Mouse (Mus musculus) heart, postnatal 0 days (tissue): ENCODE measurements around the gene Slc5a10. TPM values are rescaled to one million over a fixed set of nuclear protein-coding genes. Genes with fewer than 3 reads are reported as not detected.

Experiments used
- ATAC-seq: fragments of 200-750 bp; cut with Nextera tagmentation; 2 replicates; pipeline ENCODE4 v1.8.0; 2017; ENCODE audit warnings: low read depth, moderate number of reproducible peaks, moderate library complexity; ENCODE audit not compliant: insufficient read depth
- DNase-seq: peaks from one replicate; pipeline ENCODE4 v3.0.0-alpha.2; 2016; ENCODE audit warnings: low spot score
- H3K27ac ChIP-seq: fragments of 300-500 bp; sonication (generic); 2 replicates; pipeline ENCODE4 v1.5.1; 2014; ENCODE audit warnings: low read depth, mild to moderate bottlenecking
- H3K27me3 ChIP-seq: fragments of 300-500 bp; sonication (generic); 2 replicates; pipeline ENCODE4 v1.6.1; 2014; ENCODE audit warnings: low read length, mixed read lengths; ENCODE audit not compliant: control insufficient read depth, insufficient read depth
- H3K36me3 ChIP-seq: fragments of 300-500 bp; sonication (generic); replicated peaks from 2 replicates; pipeline ENCODE4 v1.6.1; 2014; ENCODE audit warnings: low read length, mixed read lengths; ENCODE audit not compliant: control insufficient read depth, insufficient read depth
- H3K4me1 ChIP-seq: fragments of 300-500 bp; sonication (generic); 2 replicates; pipeline ENCODE4 v1.6.1; 2014; ENCODE audit warnings: antibody characterized with exemption; ENCODE audit not compliant: control insufficient read depth, insufficient read depth
- H3K4me2 ChIP-seq: fragments of 300-500 bp; sonication (generic); 2 replicates; pipeline ENCODE4 v1.6.1; 2014; ENCODE audit warnings: low read depth, mild to moderate bottlenecking, low read length, moderate library complexity
- H3K4me3 ChIP-seq: fragments of 300-500 bp; sonication (generic); 2 replicates; pipeline ENCODE4 v1.5.1; 2014; ENCODE audit warnings: low read depth, low read length
- H3K9ac ChIP-seq: fragments of 300-500 bp; sonication (generic); replicated peaks from 2 replicates; pipeline ENCODE4 v1.6.1; 2014; ENCODE audit warnings: low read depth, low read length, mixed read lengths
- H3K9me3 ChIP-seq: fragments of 300-500 bp; sonication (generic); replicated peaks from 2 replicates; pipeline ENCODE4 v1.6.1; 2016; ENCODE audit warnings: low read length; ENCODE audit not compliant: control insufficient read depth
- CTCF ChIP-seq: IDR thresholded peaks from 2 replicates; pipeline ENCODE4 v1.5.1; 2016; ENCODE audit warnings: antibody characterized with exemption, control low read depth, low read depth
- EP300 ChIP-seq: IDR thresholded peaks from 2 replicates; pipeline ENCODE4 v1.6.1; 2016; ENCODE audit warnings: antibody characterized with exemption, low read depth
- WGBS: fragments of 180-500 bp; shearing (Covaris S2); extraction: QIAGEN DNeasy Blood & Tissue Kit; methylation state at CpG from one replicate; pipeline ENCODE4 v1.1.7; 2014; 5-methylcytosine and 5-hydroxymethylcytosine counted together
- polyA plus RNA-seq: library from polyadenylated mRNA; unstranded; fragments of >200 nt; fragmentation: Nextera tagmentation; extraction: Ambion mirVana; gene quantifications from 2 replicates; pipeline ENCODE4 v1.2.1, GENCODE M21; 2015
- total RNA-seq: library from RNA; depleted of rRNA; stranded (reverse); fragments of >200 nt; gene quantifications from 2 replicates; pipeline ENCODE4 v1.2.3, GENCODE M21; 2014; ENCODE audit warnings: low replicate concordance

The Slc5a10 gene
- total and polyA plus RNA-seq, 2 experiments from 2014 or later = not detected

- DNase-seq (peak; percentile 38), ATAC-seq (0 out of 2 replicates have a peak, but pooled peaks have one; percentile 34)
- H3K27ac ChIP-seq = no peak overlapping the region
- TF ChIP-seq EP300 (no peak), CTCF (peak; percentile 54)
- H3K27me3 ChIP-seq = 0 out of 2 replicates have a peak, but pooled peaks cover 12% of the 10 kb centered on the region
- no peak overlapping the region for H3K9ac ChIP-seq
- WGBS = 13% methylated on average over 8 of the region's 8 CpGs
- H3K36me3 ChIP-seq = no peaks in the 10 kb centered on the region
- H3K4me3 ChIP-seq = no peak overlapping the region
- H3K4me1 ChIP-seq = no peaks in the 10 kb centered on the region
- no peaks in the 10 kb centered on the region for H3K9me3 ChIP-seq
- H3K4me2 ChIP-seq = no peak overlapping the region
Observed at GRCm38 (mm10) chr11:61674839-61675159, 45.8 kb downstream of the Slc5a10 start.

DNA sequence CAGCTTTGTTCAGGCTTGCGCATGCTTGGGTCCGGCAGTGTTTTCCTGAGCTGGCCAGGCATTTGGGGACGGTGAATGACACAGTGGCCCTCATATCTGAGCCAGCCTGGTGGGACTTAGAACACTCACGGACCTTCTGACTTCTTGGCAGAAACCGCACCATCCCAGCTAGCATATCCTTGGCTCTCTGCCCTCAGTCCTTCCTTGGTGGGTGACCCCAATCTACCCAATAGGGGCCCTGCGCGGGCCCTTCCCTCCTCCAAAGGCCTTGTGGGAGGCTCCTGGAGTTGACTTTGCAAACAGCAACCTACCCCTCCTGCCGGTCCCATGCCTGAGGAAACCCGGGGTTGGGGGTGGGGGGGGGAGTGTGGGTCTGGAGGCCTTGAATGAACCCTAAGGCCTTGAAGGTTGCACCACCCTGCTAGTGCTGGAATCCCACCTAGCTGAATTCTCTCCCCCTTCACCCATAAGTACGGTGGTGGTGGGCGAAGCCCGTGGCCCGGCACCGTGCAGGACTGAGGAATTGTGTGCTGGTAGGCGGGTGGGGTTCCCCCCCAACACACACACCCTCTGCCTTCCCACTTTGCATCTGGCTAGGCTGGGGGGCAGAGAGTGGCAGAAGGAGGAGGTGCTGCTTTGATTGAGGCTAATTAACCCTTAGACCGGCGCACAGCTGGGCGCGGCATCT lies 46.3 kb downstream of the Slc5a10 start:
- 38% methylated on average over 19 of the region's 19 CpGs for WGBS
- no peak overlapping the region for H3K4me3 ChIP-seq
- TF ChIP-seq EP300 (no peak), CTCF (no peak)
- no peak for ATAC-seq
- DNase-seq = no peak
- no peaks in the 10 kb centered on the region for H3K9me3 ChIP-seq
- H3K27me3 ChIP-seq = 0 out of 2 replicates have a peak, but pooled peaks cover 12% of the 10 kb centered on the region
- H3K4me1 ChIP-seq = no peaks in the 10 kb centered on the region
- H3K4me2 ChIP-seq = no peak overlapping the region
- no peaks in the 10 kb centered on the region for H3K36me3 ChIP-seq
- no peak overlapping the region for H3K27ac ChIP-seq
- H3K9ac ChIP-seq = no peak overlapping the region

DNA sequence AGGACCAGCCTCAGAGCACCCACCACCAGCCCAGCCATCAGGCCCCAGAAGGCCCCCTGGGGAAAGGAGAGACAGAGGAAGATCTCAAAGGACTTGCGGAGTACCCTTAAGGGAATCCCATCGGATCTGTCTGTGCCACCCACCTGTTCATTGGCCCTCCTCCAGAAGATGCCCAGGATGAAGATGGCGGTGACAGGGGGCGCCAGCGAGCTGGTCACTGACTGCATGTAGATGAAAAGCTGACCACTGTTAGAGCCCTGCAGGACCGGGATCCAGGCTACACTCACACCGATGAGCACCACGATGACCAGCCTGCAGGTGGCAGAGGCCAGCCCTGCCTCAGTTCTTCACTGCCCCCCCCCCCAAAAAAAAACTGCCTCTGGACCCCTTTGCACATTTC lies 46.9 kb downstream of the Slc5a10 start:
- Histone ChIP-seq H3K9me3 (no peaks in the 10 kb centered on the region), H3K4me1 (no peaks in the 10 kb centered on the region), H3K36me3 (no peaks in the 10 kb centered on the region), H3K27ac (no peak overlapping the region), H3K4me3 (no peak overlapping the region), H3K9ac (no peak overlapping the region), H3K27me3 (0 out of 2 replicates have a peak, but pooled peaks cover 11% of the 10 kb centered on the region), H3K4me2 (no peak overlapping the region)
- ATAC-seq (no peak), DNase-seq (no peak)
- 53% methylated on average over 8 of the region's 8 CpGs for WGBS
- TF ChIP-seq CTCF (0 out of 2 replicates have a peak, but pooled peaks have one; percentile 15), EP300 (no peak)

GRCm38 (mm10) chr11:61671781-61672383 lies 48.7 kb downstream of the Slc5a10 start:
- whole genome bisulfite sequencing = 64% methylated on average over 19 of the region's 19 CpGs
- ATAC-seq (no peak), DNase-seq (no peak)
- TF ChIP-seq EP300 = no peak
- TF ChIP-seq CTCF = no peak
- Histone ChIP-seq H3K9me3 (no peaks in the 10 kb centered on the region), H3K27ac (no peak overlapping the region), H3K9ac (no peak overlapping the region), H3K4me3 (no peak overlapping the region), H3K27me3 (0 out of 2 replicates have a peak, but pooled peaks cover 8% of the 10 kb centered on the region), H3K4me1 (no peaks in the 10 kb centered on the region), H3K4me2 (no peak overlapping the region), H3K36me3 (no peaks in the 10 kb centered on the region)

DNA sequence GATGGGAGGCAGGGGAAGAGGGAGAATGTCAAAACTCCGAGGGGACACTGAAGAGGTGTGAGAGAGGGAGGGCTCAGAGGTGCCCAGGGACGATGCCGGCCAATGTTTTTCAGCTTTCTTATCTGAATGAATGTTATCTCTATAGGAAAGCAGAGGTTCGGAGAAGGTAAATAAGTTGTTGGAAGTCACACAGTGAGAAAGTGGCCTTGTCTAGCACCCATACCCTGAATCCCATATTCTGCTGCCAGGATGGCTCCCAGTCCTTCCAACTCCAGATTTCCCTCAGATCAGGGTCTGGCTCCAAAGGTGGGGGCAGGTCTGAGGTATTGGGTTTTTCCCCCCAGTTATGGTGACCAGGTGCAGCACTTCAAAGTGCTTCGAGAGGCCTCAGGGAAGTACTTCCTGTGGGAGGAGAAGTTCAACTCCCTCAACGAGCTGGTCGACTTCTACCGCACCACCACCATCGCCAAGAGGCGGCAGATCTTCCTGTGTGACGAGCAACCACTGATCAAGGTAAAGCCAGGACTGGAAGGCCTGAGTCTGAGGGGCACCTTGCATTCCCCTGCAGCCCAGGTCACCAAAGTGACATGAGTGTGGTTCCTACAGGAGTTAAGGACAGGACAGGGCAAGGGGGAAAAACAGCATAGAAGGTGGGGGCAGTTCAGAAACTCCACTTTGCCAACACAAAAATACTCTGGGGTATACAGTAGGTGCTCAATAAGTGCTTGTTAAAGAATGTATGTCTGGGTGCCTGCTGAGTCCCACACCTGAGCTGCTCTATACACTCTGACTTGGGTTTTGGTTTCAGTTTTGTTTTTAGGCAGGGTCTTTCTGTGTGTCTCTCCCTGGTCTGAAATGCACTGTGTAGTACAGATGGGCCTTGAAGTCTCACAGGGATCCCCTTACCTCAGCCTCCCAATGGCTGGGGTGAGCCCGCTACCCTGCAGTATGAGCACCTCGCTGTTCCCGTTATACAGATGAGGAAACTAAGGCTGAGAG lies 50.8 kb downstream of the Slc5a10 start:
- no peak for DNase-seq
- WGBS = 69% methylated on average over 14 of the region's 14 CpGs
- H3K9ac ChIP-seq = no peak overlapping the region
- no peak overlapping the region for H3K4me3 ChIP-seq
- no peak overlapping the region for H3K4me2 ChIP-seq
- TF ChIP-seq CTCF (no peak), EP300 (no peak)
- H3K27me3 ChIP-seq = 0 out of 2 replicates have a peak, but pooled peaks cover 8% of the 10 kb centered on the region
- no peaks in the 10 kb centered on the region for H3K4me1 ChIP-seq
- no peaks in the 10 kb centered on the region for H3K9me3 ChIP-seq
- H3K27ac ChIP-seq = no peak overlapping the region
- no peak for ATAC-seq
- H3K36me3 ChIP-seq = no peaks in the 10 kb centered on the region
